Mouse (Mus musculus): ENCODE measurements around the gene Mxd3. TPM values are rescaled to one million over a fixed set of nuclear protein-coding genes. Genes with fewer than 3 reads are reported as not detected.

The Mxd3 gene
- polyA plus RNA-seq, 1 experiment from 2014 or later: 28.9 TPM

DNA sequence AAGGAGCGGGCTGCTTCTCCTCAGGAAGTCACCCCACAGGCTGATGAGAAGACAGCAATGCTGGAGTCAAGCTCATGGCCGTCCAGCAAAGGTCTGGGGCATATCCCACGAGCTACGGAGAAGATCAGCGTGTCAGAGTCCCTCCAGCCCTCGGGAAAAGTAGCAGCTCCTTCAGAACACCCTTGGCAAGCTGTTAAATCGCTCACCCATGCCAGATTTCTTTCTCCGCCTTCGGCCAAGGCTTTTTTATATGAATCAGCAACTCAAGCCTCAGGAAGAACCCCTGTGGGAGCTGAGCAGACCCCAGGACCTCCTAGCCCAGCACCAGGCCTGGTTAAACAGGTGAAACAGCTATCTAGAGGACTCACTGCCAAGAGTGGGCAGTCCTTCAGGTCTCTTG lies 16.6 kb downstream of the Mxd3 start:
- 91% methylated on average over 9 of the region's 9 CpGs for WGBS
- H3K9ac ChIP-seq (replicated peaks): no peak overlapping the region
- H3K27ac ChIP-seq (replicated peaks): no peak overlapping the region
- no peaks in the 10 kb centered on the region for H3K9me3 ChIP-seq
- H3K4me1 ChIP-seq: no peaks in the 10 kb centered on the region
- no peaks in the 10 kb centered on the region for H3K27me3 ChIP-seq
- H3K4me2 ChIP-seq (replicated peaks): no peak overlapping the region
- H3K36me3 ChIP-seq: peaks cover 82% of the 10 kb centered on the region
- ATAC-seq (replicated peaks): no peak
- H3K4me3 ChIP-seq: no peak overlapping the region

DNA sequence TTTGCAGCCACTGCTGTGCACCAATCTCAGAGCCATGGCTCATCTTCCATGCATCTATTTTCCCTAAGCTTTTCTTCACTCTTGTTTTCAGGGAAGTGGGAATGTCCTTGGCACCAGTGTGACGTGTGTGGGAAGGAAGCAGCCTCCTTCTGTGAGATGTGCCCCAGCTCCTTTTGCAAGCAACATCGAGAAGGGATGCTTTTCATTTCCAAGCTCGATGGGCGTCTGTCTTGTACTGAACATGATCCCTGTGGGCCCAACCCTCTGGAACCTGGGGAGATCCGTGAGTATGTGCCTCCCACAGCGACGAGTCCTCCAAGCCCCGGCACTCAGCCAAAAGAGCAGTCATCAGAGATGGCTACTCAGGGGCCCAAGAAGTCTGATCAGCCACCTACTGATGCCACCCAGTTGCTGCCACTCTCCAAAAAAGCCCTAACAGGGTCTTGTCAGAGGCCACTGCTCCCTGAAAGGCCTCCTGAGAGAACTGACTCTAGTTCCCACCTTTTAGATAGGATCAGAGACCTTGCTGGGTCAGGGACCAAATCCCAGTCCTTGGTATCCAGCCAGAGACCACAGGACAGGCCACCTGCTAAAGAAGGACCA lies 17.5 kb downstream of the Mxd3 start:
- WGBS: 91% methylated on average over 8 of the region's 8 CpGs
- Histone ChIP-seq H3K27me3 (no peaks in the 10 kb centered on the region), H3K9me3 (no peaks in the 10 kb centered on the region), H3K36me3 (peaks cover 86% of the 10 kb centered on the region), H3K27ac (replicated peaks) (no peak overlapping the region), H3K4me2 (replicated peaks) (no peak overlapping the region), H3K9ac (replicated peaks) (no peak overlapping the region), H3K4me3 (no peak overlapping the region), H3K4me1 (no peaks in the 10 kb centered on the region)
- no peak for ATAC-seq (replicated peaks)

DNA sequence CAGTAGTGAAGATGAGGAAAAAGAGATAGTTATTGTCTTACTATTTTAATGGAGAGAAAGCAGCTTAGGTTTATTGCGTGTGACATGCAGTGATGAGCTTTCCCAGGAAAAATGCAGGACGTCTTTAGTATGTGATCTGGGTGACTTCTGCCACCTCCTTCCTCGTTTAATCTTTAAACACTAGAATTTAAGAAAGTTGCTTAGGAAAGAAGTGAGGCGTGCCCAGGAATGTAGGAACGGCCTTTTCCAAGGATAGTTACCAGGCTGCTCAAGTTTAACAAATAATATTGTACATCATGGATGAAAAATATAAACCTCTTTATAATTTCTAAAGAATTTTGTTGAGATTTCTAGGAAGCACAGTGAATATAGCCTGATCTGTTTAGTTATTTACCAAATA lies 28.7 kb downstream of the Mxd3 start:
- WGBS: 92% methylated on average over 5 of the region's 5 CpGs

DNA sequence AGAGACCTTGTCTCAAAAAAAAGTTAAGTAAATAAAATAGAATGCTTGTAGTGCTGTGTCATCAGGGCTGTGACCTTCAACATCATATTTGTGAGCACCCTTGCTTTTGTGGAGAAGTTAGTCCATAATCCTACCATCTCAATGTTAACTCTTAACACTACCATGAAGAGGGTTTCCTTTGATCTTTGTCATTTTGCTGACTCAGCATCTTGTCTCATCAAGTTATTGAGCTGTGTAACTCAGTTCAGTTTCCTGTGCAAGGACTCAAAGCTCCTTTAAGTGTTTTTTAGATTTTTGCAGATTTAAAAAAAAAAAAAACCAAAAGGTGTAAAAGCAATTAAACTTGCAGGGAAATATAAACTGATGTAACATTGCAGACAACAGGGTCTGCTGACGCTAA lies 32.9 kb downstream of the Mxd3 start:
- no peaks in the 10 kb centered on the region for H3K9me3 ChIP-seq
- H3K27me3 ChIP-seq: no peaks in the 10 kb centered on the region
- no peak overlapping the region for H3K9ac ChIP-seq (replicated peaks)
- no peak overlapping the region for H3K4me2 ChIP-seq (replicated peaks)
- H3K4me1 ChIP-seq: no peaks in the 10 kb centered on the region
- 94% methylated on average over 1 of the region's 1 CpGs for WGBS
- H3K36me3 ChIP-seq: peaks cover 86% of the 10 kb centered on the region
- no peak overlapping the region for H3K27ac ChIP-seq (replicated peaks)
- no peak overlapping the region for H3K4me3 ChIP-seq
- ATAC-seq (replicated peaks): no peak

More for the DNA sequence above, 28.7 kb downstream of the Mxd3 start:
- H3K27ac ChIP-seq (replicated peaks): no peak overlapping the region
- no peak for ATAC-seq (replicated peaks)
- no peak overlapping the region for H3K4me3 ChIP-seq
- no peak overlapping the region for H3K4me2 ChIP-seq (replicated peaks)
- no peaks in the 10 kb centered on the region for H3K9me3 ChIP-seq
- H3K36me3 ChIP-seq: peaks cover 90% of the 10 kb centered on the region
- no peak overlapping the region for H3K9ac ChIP-seq (replicated peaks)
- no peaks in the 10 kb centered on the region for H3K4me1 ChIP-seq
- H3K27me3 ChIP-seq: no peaks in the 10 kb centered on the region

DNA sequence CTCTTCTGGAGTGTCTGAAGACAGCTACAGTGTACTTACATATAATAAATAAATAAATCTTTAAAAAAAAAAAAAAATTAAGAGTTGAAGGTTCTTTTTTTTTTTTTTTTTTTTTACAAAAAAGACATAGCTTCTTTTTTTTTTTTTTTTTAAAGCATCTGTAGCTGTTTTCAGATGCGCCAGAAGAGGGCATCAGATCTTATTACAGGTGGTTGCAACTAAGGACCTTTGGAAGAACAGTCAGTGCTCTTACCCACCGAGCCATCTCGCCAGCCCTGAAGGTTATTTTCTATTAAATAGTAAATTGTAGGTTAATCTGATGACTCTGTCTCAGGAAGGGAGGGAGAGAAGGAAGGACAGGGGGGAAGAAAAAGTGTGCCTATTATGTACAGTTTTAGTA lies 40.8 kb downstream of the Mxd3 start:
- H3K9ac ChIP-seq (replicated peaks): no peak overlapping the region
- no peak overlapping the region for H3K4me2 ChIP-seq (replicated peaks)
- H3K4me1 ChIP-seq: no peaks in the 10 kb centered on the region
- no peaks in the 10 kb centered on the region for H3K9me3 ChIP-seq
- H3K27me3 ChIP-seq: no peaks in the 10 kb centered on the region
- no peak overlapping the region for H3K27ac ChIP-seq (replicated peaks)
- WGBS: 88% methylated on average over 3 of the region's 3 CpGs
- peaks cover 60% of the 10 kb centered on the region for H3K36me3 ChIP-seq
- H3K4me3 ChIP-seq: no peak overlapping the region
- no peak for ATAC-seq (replicated peaks)

DNA sequence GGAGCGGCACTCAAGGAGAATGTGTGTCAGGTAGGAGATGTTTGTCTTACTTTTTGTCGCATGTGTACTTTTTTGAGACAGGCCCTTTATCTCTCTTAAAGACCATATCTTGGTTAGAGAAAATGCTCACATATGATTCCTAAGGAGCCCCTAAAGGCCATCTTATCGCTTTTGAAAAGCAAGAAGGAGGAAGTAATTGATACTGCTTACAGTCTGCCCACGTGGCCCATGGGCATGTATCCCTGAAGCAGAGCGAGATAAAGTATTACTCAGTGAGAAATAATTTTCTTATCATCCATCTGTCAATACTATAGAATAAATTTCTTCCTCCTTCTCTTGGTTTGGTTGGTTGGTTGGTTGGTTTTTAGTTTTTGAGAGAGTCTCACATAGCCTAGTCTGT lies 52.0 kb downstream of the Mxd3 start:
- Histone ChIP-seq H3K36me3 (peaks cover 55% of the 10 kb centered on the region), H3K9me3 (no peaks in the 10 kb centered on the region), H3K4me1 (no peaks in the 10 kb centered on the region), H3K27ac (replicated peaks) (no peak overlapping the region), H3K27me3 (no peaks in the 10 kb centered on the region), H3K4me2 (replicated peaks) (no peak overlapping the region), H3K9ac (replicated peaks) (no peak overlapping the region), H3K4me3 (no peak overlapping the region)
- WGBS: 95% methylated on average over 5 of the region's 5 CpGs
- ATAC-seq (replicated peaks): no peak

DNA sequence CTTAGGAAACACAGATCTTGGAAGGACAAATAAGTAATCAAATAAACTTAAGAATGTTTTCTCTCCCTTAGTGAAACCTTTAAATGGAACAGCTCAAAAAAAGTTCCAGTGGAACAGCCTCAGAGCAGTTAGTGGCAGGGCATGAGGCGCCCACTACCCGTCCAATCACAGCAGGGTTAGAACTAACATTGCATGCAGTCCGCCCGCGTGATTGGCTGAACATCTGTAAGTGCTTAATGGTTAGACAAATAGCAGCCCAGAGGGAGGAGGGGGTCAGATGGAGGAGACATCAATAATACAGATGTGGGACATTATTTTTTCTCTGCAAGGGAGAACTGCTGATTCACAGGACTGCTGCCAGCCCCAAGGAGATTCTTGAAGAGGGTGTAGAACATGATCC lies 52.4 kb downstream of the Mxd3 start:
- Histone ChIP-seq H3K27ac (replicated peaks) (no peak overlapping the region), H3K4me3 (no peak overlapping the region), H3K4me1 (no peaks in the 10 kb centered on the region), H3K27me3 (no peaks in the 10 kb centered on the region), H3K36me3 (peaks cover 51% of the 10 kb centered on the region), H3K4me2 (replicated peaks) (no peak overlapping the region), H3K9me3 (no peaks in the 10 kb centered on the region), H3K9ac (replicated peaks) (no peak overlapping the region)
- WGBS: 87% methylated on average over 5 of the region's 5 CpGs
- no peak for ATAC-seq (replicated peaks)

Other genes with a start within 250 kb of the Mxd3 start
- 21.9 and 23.9 TPM in 2 replicates for gene Uimc1, start 229.5 kb downstream of the Mxd3 start, polyA plus RNA-seq (2015; fragmentation: Nextera tagmentation; extraction: Ambion mirVana)
- 25.5 and 26.2 TPM in 2 replicates for gene Zfp346, start 224.5 kb downstream of the Mxd3 start, polyA plus RNA-seq (2015; fragmentation: Nextera tagmentation; extraction: Ambion mirVana)
- gene Gm17617, start 196.3 kb downstream of the Mxd3 start, polyA plus RNA-seq (2015; fragmentation: Nextera tagmentation; extraction: Ambion mirVana): not detected in 2 replicates
- gene Fgfr4, start 177.2 kb downstream of the Mxd3 start, polyA plus RNA-seq (2015; fragmentation: Nextera tagmentation; extraction: Ambion mirVana): 0.51 and 1.1 TPM in 2 replicates
- gene Nsd1, start 120.0 kb downstream of the Mxd3 start, polyA plus RNA-seq (2015; fragmentation: Nextera tagmentation; extraction: Ambion mirVana): 59.3 and 59.5 TPM in 2 replicates
- 303 and 314 TPM in 2 replicates for gene Prelid1, start 9.3 kb downstream of the Mxd3 start, polyA plus RNA-seq (2015; fragmentation: Nextera tagmentation; extraction: Ambion mirVana)
- gene Rab24, start 7.9 kb downstream of the Mxd3 start, polyA plus RNA-seq (2015; fragmentation: Nextera tagmentation; extraction: Ambion mirVana): 114 and 118 TPM in 2 replicates
- 56.7 and 58.0 TPM in 2 replicates for gene Lman2, start 33.0 kb upstream of the Mxd3 start, polyA plus RNA-seq (2015; fragmentation: Nextera tagmentation; extraction: Ambion mirVana)
- 0.37 and 0.81 TPM in 2 replicates for gene Rgs14, start 39.9 kb upstream of the Mxd3 start, polyA plus RNA-seq (2015; fragmentation: Nextera tagmentation; extraction: Ambion mirVana)
- gene Slc34a1, start 68.4 kb upstream of the Mxd3 start, polyA plus RNA-seq (2015; fragmentation: Nextera tagmentation; extraction: Ambion mirVana): not detected in 2 replicates
- 0.63 TPM in 1 of 2 replicates, not detected in the other for gene Pfn3, start 85.4 kb upstream of the Mxd3 start, polyA plus RNA-seq (2015; fragmentation: Nextera tagmentation; extraction: Ambion mirVana)
- 0.09 TPM in 1 of 2 replicates, not detected in the other for gene F12, start 97.0 kb upstream of the Mxd3 start, polyA plus RNA-seq (2015; fragmentation: Nextera tagmentation; extraction: Ambion mirVana)
- gene Grk6, start 115.2 kb upstream of the Mxd3 start, polyA plus RNA-seq (2015; fragmentation: Nextera tagmentation; extraction: Ambion mirVana): 46.1 and 47.6 TPM in 2 replicates
- 3.2 and 3.4 TPM in 2 replicates for gene Prr7, start 134.4 kb upstream of the Mxd3 start, polyA plus RNA-seq (2015; fragmentation: Nextera tagmentation; extraction: Ambion mirVana)
- 732 and 750 TPM in 2 replicates for gene Dbn1, start 158.3 kb upstream of the Mxd3 start, polyA plus RNA-seq (2015; fragmentation: Nextera tagmentation; extraction: Ambion mirVana)
- gene Pdlim7, start 183.9 kb upstream of the Mxd3 start, polyA plus RNA-seq (2015; fragmentation: Nextera tagmentation; extraction: Ambion mirVana): 135 and 138 TPM in 2 replicates
- 3.6 and 4.0 TPM in 2 replicates for gene Dok3, start 199.5 kb upstream of the Mxd3 start, polyA plus RNA-seq (2015; fragmentation: Nextera tagmentation; extraction: Ambion mirVana)
- gene Ddx41, start 206.8 kb upstream of the Mxd3 start, polyA plus RNA-seq (2015; fragmentation: Nextera tagmentation; extraction: Ambion mirVana): 67.2 and 68.4 TPM in 2 replicates
- gene Fam193b, start 241.3 kb upstream of the Mxd3 start, polyA plus RNA-seq (2015; fragmentation: Nextera tagmentation; extraction: Ambion mirVana): 62.4 and 64.3 TPM in 2 replicates
- gene Tmed9, start 243.9 kb upstream of the Mxd3 start, polyA plus RNA-seq (2015; fragmentation: Nextera tagmentation; extraction: Ambion mirVana): 95.0 and 113 TPM in 2 replicates